Mouse (Mus musculus): ENCODE results near the gene Zfp385a. TPM values are rescaled to one million over a fixed set of nuclear protein-coding genes. Genes with fewer than 3 reads are reported as not detected.

The Zfp385a gene
- polyA plus RNA-seq, 2 experiments: 16.4 to 23.4 TPM

GRCm38 (mm10) chr15:103352856-103353255 lies 13.0 kb upstream of the Zfp385a start:
- no peak overlapping the region for H3K4me3 ChIP-seq (replicated peaks; ENCODE audit: low read length)
- no peaks in the 10 kb centered on the region for H3K4me1 ChIP-seq (ENCODE audit: control insufficient read depth, insufficient read depth, low read length)
- WGBS: 44% methylated on average over 4 of the region's 4 CpGs
- ATAC-seq (ENCODE audit: low FRiP score, low read depth) (no peak), DNase-seq (ENCODE audit: low spot score) (peak; percentile 76)
- TF ChIP-seq POLR2A (IDR thresholded peaks at IDR 0.05; ENCODE audit: borderline replicate concordance, extremely low read depth, insufficient read depth, insufficient read length): no peak
- H3K27me3 ChIP-seq (ENCODE audit: control insufficient read depth, insufficient read depth, low read length): no peaks in the 10 kb centered on the region
- H3K4me2 ChIP-seq (replicated peaks; ENCODE audit: low read depth, low read length, severe bottlenecking): no peak overlapping the region
- H3K27ac ChIP-seq (replicated peaks; ENCODE audit: low read depth, low read length): no peak overlapping the region
- H3K9ac ChIP-seq (ENCODE audit: low read depth, low read length, severe bottlenecking): no peak overlapping the region
- H3K9me3 ChIP-seq (ENCODE audit: control insufficient read depth, low read length): no peaks in the 10 kb centered on the region
- peaks cover 96% of the 10 kb centered on the region for H3K36me3 ChIP-seq (ENCODE audit: control insufficient read depth, insufficient read depth, low read length)

GRCm38 (mm10) chr15:103347275-103347684 lies 7.4 kb upstream of the Zfp385a start:
- no peak overlapping the region for H3K4me2 ChIP-seq (replicated peaks; ENCODE audit: low read depth, low read length, severe bottlenecking)
- no peak overlapping the region for H3K27ac ChIP-seq (replicated peaks; ENCODE audit: low read depth, low read length)
- no peak overlapping the region for H3K9ac ChIP-seq (ENCODE audit: low read depth, low read length, severe bottlenecking)
- H3K27me3 ChIP-seq (ENCODE audit: control insufficient read depth, insufficient read depth, low read length): no peaks in the 10 kb centered on the region
- no peak for TF ChIP-seq POLR2A (IDR thresholded peaks at IDR 0.05; ENCODE audit: borderline replicate concordance, extremely low read depth, insufficient read depth, insufficient read length)
- peak; percentile 76 for DNase-seq (ENCODE audit: low spot score)
- H3K4me1 ChIP-seq (ENCODE audit: control insufficient read depth, insufficient read depth, low read length): no peaks in the 10 kb centered on the region
- H3K9me3 ChIP-seq (ENCODE audit: control insufficient read depth, low read length): no peaks in the 10 kb centered on the region
- 9% methylated on average over 2 of the region's 2 CpGs for WGBS
- peaks cover 87% of the 10 kb centered on the region for H3K36me3 ChIP-seq (ENCODE audit: control insufficient read depth, insufficient read depth, low read length)
- ATAC-seq (ENCODE audit: low FRiP score, low read depth): no peak
- H3K4me3 ChIP-seq (replicated peaks; ENCODE audit: low read length): no peak overlapping the region

- H3K36me3 ChIP-seq (ENCODE audit: control insufficient read depth, insufficient read depth, low read length): peaks cover 72% of the 10 kb centered on the region
- no peaks in the 10 kb centered on the region for H3K4me1 ChIP-seq (ENCODE audit: control insufficient read depth, insufficient read depth, low read length)
- ATAC-seq (ENCODE audit: low FRiP score, low read depth) (no peak), DNase-seq (ENCODE audit: low spot score) (no peak)
- WGBS: 90% methylated on average over 6 of the region's 6 CpGs
- no peak overlapping the region for H3K9ac ChIP-seq (ENCODE audit: low read depth, low read length, severe bottlenecking)
- TF ChIP-seq POLR2A (IDR thresholded peaks at IDR 0.05; ENCODE audit: borderline replicate concordance, extremely low read depth, insufficient read depth, insufficient read length): no peak
- H3K9me3 ChIP-seq (ENCODE audit: control insufficient read depth, low read length): no peaks in the 10 kb centered on the region
- H3K4me2 ChIP-seq (replicated peaks; ENCODE audit: low read depth, low read length, severe bottlenecking): no peak overlapping the region
- H3K27ac ChIP-seq (replicated peaks; ENCODE audit: low read depth, low read length): no peak overlapping the region
- no peak overlapping the region for H3K4me3 ChIP-seq (replicated peaks; ENCODE audit: low read length)
- peaks cover 4% of the 10 kb centered on the region for H3K27me3 ChIP-seq (ENCODE audit: control insufficient read depth, insufficient read depth, low read length)
Observed at GRCm38 (mm10) chr15:103345789-103346188, 5.9 kb upstream of the Zfp385a start.

GRCm38 (mm10) chr15:103343556-103343955 lies 3.7 kb upstream of the Zfp385a start:
- Histone ChIP-seq H3K9ac (ENCODE audit: low read depth, low read length, severe bottlenecking) (no peak overlapping the region), H3K27me3 (ENCODE audit: control insufficient read depth, insufficient read depth, low read length) (peaks cover 8% of the 10 kb centered on the region), H3K4me2 (replicated peaks; ENCODE audit: low read depth, low read length, severe bottlenecking) (no peak overlapping the region), H3K4me3 (replicated peaks; ENCODE audit: low read length) (no peak overlapping the region), H3K9me3 (ENCODE audit: control insufficient read depth, low read length) (no peaks in the 10 kb centered on the region), H3K27ac (replicated peaks; ENCODE audit: low read depth, low read length) (no peak overlapping the region), H3K4me1 (ENCODE audit: control insufficient read depth, insufficient read depth, low read length) (peaks cover 4% of the 10 kb centered on the region; the same call in 1 of the 2 replicates), H3K36me3 (ENCODE audit: control insufficient read depth, insufficient read depth, low read length) (peaks cover 49% of the 10 kb centered on the region)
- no peak for DNase-seq (ENCODE audit: low spot score)
- TF ChIP-seq POLR2A (IDR thresholded peaks at IDR 0.05; ENCODE audit: borderline replicate concordance, extremely low read depth, insufficient read depth, insufficient read length): no peak
- ATAC-seq (ENCODE audit: low FRiP score, low read depth): no peak

- ATAC-seq (ENCODE audit: low FRiP score, low read depth) (no peak), DNase-seq (ENCODE audit: low spot score) (no peak)
- Histone ChIP-seq H3K9ac (ENCODE audit: low read depth, low read length, severe bottlenecking) (no peak overlapping the region), H3K4me2 (replicated peaks; ENCODE audit: low read depth, low read length, severe bottlenecking) (no peak overlapping the region), H3K4me1 (ENCODE audit: control insufficient read depth, insufficient read depth, low read length) (peaks cover 4% of the 10 kb centered on the region; the same call in 1 of the 2 replicates), H3K9me3 (ENCODE audit: control insufficient read depth, low read length) (no peaks in the 10 kb centered on the region), H3K27ac (replicated peaks; ENCODE audit: low read depth, low read length) (no peak overlapping the region), H3K4me3 (replicated peaks; ENCODE audit: low read length) (no peak overlapping the region), H3K27me3 (ENCODE audit: control insufficient read depth, insufficient read depth, low read length) (peaks cover 8% of the 10 kb centered on the region), H3K36me3 (ENCODE audit: control insufficient read depth, insufficient read depth, low read length) (peaks cover 44% of the 10 kb centered on the region)
- no peak for TF ChIP-seq POLR2A (IDR thresholded peaks at IDR 0.05; ENCODE audit: borderline replicate concordance, extremely low read depth, insufficient read depth, insufficient read length)
- WGBS: 80% methylated on average over 2 of the region's 3 CpGs
Observed at GRCm38 (mm10) chr15:103343008-103343407, 3.1 kb upstream of the Zfp385a start.

GRCm38 (mm10) chr15:103342415-103342814 lies 2.5 kb upstream of the Zfp385a start:
- peak; percentile 50; the same call in 1 of the 2 replicates for ATAC-seq (ENCODE audit: low FRiP score, low read depth)
- H3K4me2 ChIP-seq (replicated peaks; ENCODE audit: low read depth, low read length, severe bottlenecking): no peak overlapping the region
- peaks cover 4% of the 10 kb centered on the region; the same call in 1 of the 2 replicates for H3K4me1 ChIP-seq (ENCODE audit: control insufficient read depth, insufficient read depth, low read length)
- no peak overlapping the region for H3K4me3 ChIP-seq (replicated peaks; ENCODE audit: low read length)
- 9% methylated on average over 4 of the region's 4 CpGs for WGBS
- H3K27ac ChIP-seq (replicated peaks; ENCODE audit: low read depth, low read length): no peak overlapping the region
- no peak for TF ChIP-seq POLR2A (IDR thresholded peaks at IDR 0.05; ENCODE audit: borderline replicate concordance, extremely low read depth, insufficient read depth, insufficient read length)
- H3K9me3 ChIP-seq (ENCODE audit: control insufficient read depth, low read length): no peaks in the 10 kb centered on the region
- peak; percentile 82 for DNase-seq (ENCODE audit: low spot score)
- H3K27me3 ChIP-seq (ENCODE audit: control insufficient read depth, insufficient read depth, low read length): peaks cover 8% of the 10 kb centered on the region
- no peak overlapping the region for H3K9ac ChIP-seq (ENCODE audit: low read depth, low read length, severe bottlenecking)
- H3K36me3 ChIP-seq (ENCODE audit: control insufficient read depth, insufficient read depth, low read length): peaks cover 38% of the 10 kb centered on the region
